Mouse (Mus musculus) myocyte (in vitro differentiated cells): Measurements from ENCODE around the gene Ggt5. TPM values are rescaled to one million over a fixed set of nuclear protein-coding genes. Genes with fewer than 3 reads are reported as not detected.

Experiments used
- H3K27me3 ChIP-seq: one replicate; pipeline ENCODE4 v1.6.1; 2011; ENCODE audit not compliant: control insufficient read depth, insufficient read depth, insufficient read length
- H3K36me3 ChIP-seq: one replicate; pipeline ENCODE4 v1.6.1; 2011; ENCODE audit not compliant: control insufficient read depth, insufficient read depth
- H3K4me2 ChIP-seq: one replicate; pipeline ENCODE4 v1.6.1; 2011; ENCODE audit warnings: low read depth, control low read depth
- H3K4me3 ChIP-seq: one replicate; pipeline ENCODE4 v1.5.1; 2011; ENCODE audit warnings: mild to moderate bottlenecking, control low read depth, moderate library complexity
- H3K79me2 ChIP-seq: one replicate; pipeline ENCODE4 v1.6.1; 2011; ENCODE audit not compliant: control insufficient read depth, insufficient read depth
- H3ac ChIP-seq: one replicate; pipeline ENCODE4 v1.6.1; 2011; ENCODE audit not compliant: control insufficient read depth, insufficient read length
- CEBPB ChIP-seq: IDR thresholded peaks from 2 replicates; pipeline ENCODE4 v1.6.1; 2011; ENCODE audit warnings: mild to moderate bottlenecking, moderate library complexity; ENCODE audit not compliant: poor library complexity, insufficient read depth, severe bottlenecking
- E2F4 ChIP-seq: IDR thresholded peaks from one replicate; pipeline ENCODE4 v1.6.1; 2011; ENCODE audit warnings: mild to moderate bottlenecking, control low read depth, moderate library complexity; ENCODE audit not compliant: insufficient read depth
- MAX ChIP-seq: IDR thresholded peaks from one replicate; pipeline ENCODE4 v1.6.1; 2011; ENCODE audit warnings: low read depth, mild to moderate bottlenecking, control low read depth
- MYOD1 ChIP-seq, 3 experiments: IDR thresholded peaks; one replicate each; pipeline ENCODE4 v1.6.1; 2011; ENCODE audit warnings: control low read depth in 2 of 3, low read depth in 2 of 3, mild to moderate bottlenecking in 2 of 3, moderate library complexity in 1 of 3; ENCODE audit not compliant: insufficient read length in 2 of 3, control insufficient read depth in 1 of 3
- MYOG ChIP-seq, 3 experiments: IDR thresholded peaks; one replicate each; pipeline ENCODE4 v1.6.1; 2011; ENCODE audit warnings: control low read depth in 2 of 3, low read depth in 2 of 3, mild to moderate bottlenecking in 2 of 3; ENCODE audit not compliant: insufficient read length in 2 of 3, control insufficient read depth in 1 of 3, insufficient read depth in 1 of 3
- POLR2A ChIP-seq: IDR thresholded peaks from one replicate; pipeline ENCODE4 v1.6.1; 2011; ENCODE audit warnings: low read depth, mild to moderate bottlenecking, control low read depth, moderate library complexity; ENCODE audit not compliant: insufficient read length
- POLR2AphosphoS2 ChIP-seq: IDR thresholded peaks from one replicate; pipeline ENCODE4 v1.6.1; 2011; ENCODE audit warnings: low read depth, control low read depth; ENCODE audit not compliant: insufficient read length
- REST ChIP-seq: IDR thresholded peaks from one replicate; pipeline ENCODE4 v1.6.1; 2011; ENCODE audit warnings: mild to moderate bottlenecking, control low read depth, moderate library complexity; ENCODE audit not compliant: insufficient read depth, insufficient read length
- SRF ChIP-seq: IDR thresholded peaks from one replicate; pipeline ENCODE4 v1.6.1; 2011; ENCODE audit warnings: low read depth; ENCODE audit not compliant: control insufficient read depth, insufficient read length
- TCF12 ChIP-seq: IDR thresholded peaks from one replicate; pipeline ENCODE4 v1.6.1; 2011; ENCODE audit warnings: mild to moderate bottlenecking, control low read depth; ENCODE audit not compliant: poor library complexity, insufficient read depth, severe bottlenecking
- TCF3 ChIP-seq: IDR thresholded peaks from one replicate; pipeline ENCODE4 v1.6.1; 2011; ENCODE audit warnings: low read depth, control low read depth; ENCODE audit not compliant: insufficient read length
- USF1 ChIP-seq: IDR thresholded peaks from one replicate; pipeline ENCODE4 v1.6.1; 2011; ENCODE audit warnings: low read depth, mild to moderate bottlenecking, control low read depth, moderate library complexity
- polyA plus RNA-seq: library from polyadenylated mRNA; unstranded; fragments of >200 nt; fragmentation: generic; extraction: Trizol; gene quantifications from one replicate; pipeline ENCODE4 v1.2.1, GENCODE M21; 2012; ENCODE audit warnings: missing spikeins

Gene Ggt5
- polyA plus RNA-seq, 1 experiment: 0.22 TPM

GRCm38 (mm10) chr10:75588336-75588735 is 804 bp upstream of the Ggt5 start:
- H3K27me3 ChIP-seq: peaks cover 19% of the 10 kb centered on the region
- no peak for TF ChIP-seq SRF
- no peak for TF ChIP-seq POLR2A
- TF ChIP-seq MAX: no peak
- no peak for TF ChIP-seq POLR2AphosphoS2
- no peak overlapping the region for H3K4me3 ChIP-seq

GRCm38 (mm10) chr10:75589651-75590050 is 511 bp downstream of the Ggt5 start:
- TF ChIP-seq CEBPB (no peak), MYOG (IDR thresholded peaks at IDR 0.05; ENCODE audit: control insufficient read depth in 1 of 3, insufficient read depth in 1 of 3, insufficient read length in 2 of 3, low read depth in 2 of 3) (peak in 1 of 3 experiments; percentile 27), POLR2A (no peak), POLR2AphosphoS2 (no peak)
- Histone ChIP-seq H3K4me2 (peak overlapping the region; percentile 43), H3K27me3 (peaks cover 11% of the 10 kb centered on the region), H3K79me2 (no peaks in the 10 kb centered on the region), H3K36me3 (no peaks in the 10 kb centered on the region), H3ac (no peak overlapping the region), H3K4me3 (no peak overlapping the region)

More at GRCm38 (mm10) chr10:75588336-75588735, 804 bp upstream of the Ggt5 start:
- no peak overlapping the region for H3ac ChIP-seq
- H3K4me2 ChIP-seq: no peak overlapping the region
- no peaks in the 10 kb centered on the region for H3K79me2 ChIP-seq
- no peaks in the 10 kb centered on the region for H3K36me3 ChIP-seq

DNA sequence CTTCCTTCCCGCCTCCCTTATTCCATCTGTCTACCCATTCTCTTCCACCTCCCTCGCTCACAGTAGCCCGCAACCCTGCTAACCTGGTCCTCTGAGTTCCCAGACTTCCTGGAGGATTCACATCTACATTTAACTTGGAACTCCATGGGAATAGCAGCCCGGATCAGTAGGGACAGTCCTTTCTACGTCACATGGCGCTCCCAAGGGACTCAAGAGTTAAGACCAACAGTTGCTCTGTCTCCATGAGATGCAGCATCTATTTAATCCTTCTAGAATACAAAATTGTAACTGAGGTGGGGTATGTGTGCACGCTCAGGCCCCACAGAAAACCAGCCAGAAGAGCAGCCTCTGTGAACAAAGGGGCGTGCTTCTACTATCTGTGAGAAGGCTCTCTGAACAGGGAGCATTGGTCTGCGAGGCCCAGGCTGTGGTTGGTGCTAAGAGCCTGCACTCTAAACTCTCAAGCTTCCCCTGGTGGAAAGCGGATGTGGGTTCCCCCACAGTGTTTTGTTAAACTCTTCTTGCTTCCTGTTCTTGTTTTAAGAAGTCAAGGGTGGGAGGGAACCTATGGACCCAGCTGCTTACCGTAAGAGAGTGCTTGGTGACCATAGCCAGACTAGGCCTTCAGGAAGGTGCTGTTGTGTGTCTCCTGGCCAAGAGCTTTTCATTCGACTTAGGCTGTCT is 2.2 kb downstream of the Ggt5 start:
- no peaks in the 10 kb centered on the region for H3K79me2 ChIP-seq
- TF ChIP-seq REST (no peak), MYOD1 (IDR thresholded peaks at IDR 0.05; ENCODE audit: control insufficient read depth in 1 of 3, insufficient read length in 2 of 3, low read depth in 2 of 3) (no peak), CEBPB (no peak), USF1 (no peak), TCF12 (no peak), TCF3 (no peak), POLR2A (no peak)
- H3K4me2 ChIP-seq: no peak overlapping the region
- no peaks in the 10 kb centered on the region for H3K36me3 ChIP-seq
- no peak overlapping the region for H3K4me3 ChIP-seq
- no peak overlapping the region for H3ac ChIP-seq
- H3K27me3 ChIP-seq: no peaks in the 10 kb centered on the region

DNA sequence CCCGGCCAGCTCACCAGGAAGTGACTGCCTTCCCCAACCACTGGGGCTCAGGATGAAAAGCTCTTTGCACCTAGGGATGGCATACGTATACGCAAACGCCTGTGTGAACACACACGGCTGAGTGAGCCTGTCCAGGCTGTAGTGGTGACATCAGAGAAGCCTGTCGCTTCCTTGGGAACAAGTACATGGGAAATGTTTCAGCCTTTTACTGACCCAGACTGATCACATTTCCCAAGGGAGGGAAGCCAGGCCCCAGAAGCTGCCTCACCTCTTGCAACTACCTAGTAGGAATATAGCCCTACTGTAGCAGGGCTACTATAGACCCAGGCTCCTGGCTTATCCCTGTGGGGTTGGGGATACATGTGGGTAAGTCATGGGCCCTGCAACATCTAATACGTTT is 3.4 kb downstream of the Ggt5 start:
- H3K79me2 ChIP-seq: no peaks in the 10 kb centered on the region
- TF ChIP-seq SRF (no peak), TCF12 (no peak), E2F4 (no peak), MAX (no peak), REST (no peak), MYOD1 (IDR thresholded peaks at IDR 0.05; ENCODE audit: control insufficient read depth in 1 of 3, insufficient read length in 2 of 3, low read depth in 2 of 3) (no peak), MYOG (IDR thresholded peaks at IDR 0.05; ENCODE audit: control insufficient read depth in 1 of 3, insufficient read depth in 1 of 3, insufficient read length in 2 of 3, low read depth in 2 of 3) (no peak), POLR2A (no peak)
- no peak overlapping the region for H3K4me2 ChIP-seq
- no peaks in the 10 kb centered on the region for H3K27me3 ChIP-seq
- H3K4me3 ChIP-seq: no peak overlapping the region
- H3ac ChIP-seq: no peak overlapping the region
- H3K36me3 ChIP-seq: no peaks in the 10 kb centered on the region

DNA sequence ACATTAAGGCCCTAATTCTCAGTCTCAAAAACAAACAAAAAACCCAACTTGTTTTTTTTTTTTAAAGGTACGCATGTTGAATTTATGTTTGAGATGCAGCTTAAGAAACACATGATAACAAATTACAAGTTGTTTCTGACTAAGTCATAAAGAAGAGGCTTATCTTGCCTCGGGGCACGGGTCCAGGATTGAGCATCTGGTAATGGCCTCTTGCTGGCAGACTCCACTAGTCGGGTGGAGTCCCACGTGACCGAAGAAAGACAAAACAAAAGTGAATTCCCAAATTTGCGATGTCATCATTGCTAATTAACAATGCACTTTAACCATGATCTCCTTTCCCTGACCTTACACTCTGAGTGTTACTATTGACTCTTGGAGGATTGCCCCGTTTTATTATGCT is 6.8 kb downstream of the Ggt5 start:
- no peaks in the 10 kb centered on the region for H3K79me2 ChIP-seq
- no peak overlapping the region for H3ac ChIP-seq
- H3K4me3 ChIP-seq: no peak overlapping the region
- H3K27me3 ChIP-seq: no peaks in the 10 kb centered on the region
- TF ChIP-seq MYOG (IDR thresholded peaks at IDR 0.05; ENCODE audit: control insufficient read depth in 1 of 3, insufficient read depth in 1 of 3, insufficient read length in 2 of 3, low read depth in 2 of 3) (no peak), USF1 (peak; percentile 54), MYOD1 (IDR thresholded peaks at IDR 0.05; ENCODE audit: control insufficient read depth in 1 of 3, insufficient read length in 2 of 3, low read depth in 2 of 3) (no peak)
- no peak overlapping the region for H3K4me2 ChIP-seq
- no peaks in the 10 kb centered on the region for H3K36me3 ChIP-seq

GRCm38 (mm10) chr10:75600189-75600730 is 11.1 kb downstream of the Ggt5 start:
- H3K4me2 ChIP-seq: no peak overlapping the region
- no peaks in the 10 kb centered on the region for H3K79me2 ChIP-seq
- H3K4me3 ChIP-seq: no peak overlapping the region
- H3ac ChIP-seq: no peak overlapping the region
- no peak for TF ChIP-seq CEBPB
- no peak for TF ChIP-seq TCF3
- no peak for TF ChIP-seq USF1
- TF ChIP-seq POLR2AphosphoS2: no peak
- TF ChIP-seq SRF: no peak
- no peak for TF ChIP-seq MYOG (IDR thresholded peaks at IDR 0.05; ENCODE audit: control insufficient read depth in 1 of 3, insufficient read depth in 1 of 3, insufficient read length in 2 of 3, low read depth in 2 of 3)
- TF ChIP-seq E2F4: no peak
- TF ChIP-seq POLR2A: no peak
- no peak for TF ChIP-seq MAX
- no peak for TF ChIP-seq MYOD1 (IDR thresholded peaks at IDR 0.05; ENCODE audit: control insufficient read depth in 1 of 3, insufficient read length in 2 of 3, low read depth in 2 of 3)
- no peak for TF ChIP-seq REST
- no peak for TF ChIP-seq TCF12
- peaks cover 16% of the 10 kb centered on the region for H3K27me3 ChIP-seq
- no peaks in the 10 kb centered on the region for H3K36me3 ChIP-seq
